Mouse (Mus musculus): ENCODE data around the gene Slc43a1. TPM values are rescaled to one million over a fixed set of nuclear protein-coding genes. Genes with fewer than 3 reads are reported as not detected.

Slc43a1 gene
- total and polyA plus RNA-seq, 2 experiments from 2014 or later = 0.46 to 1.8 TPM

DNA sequence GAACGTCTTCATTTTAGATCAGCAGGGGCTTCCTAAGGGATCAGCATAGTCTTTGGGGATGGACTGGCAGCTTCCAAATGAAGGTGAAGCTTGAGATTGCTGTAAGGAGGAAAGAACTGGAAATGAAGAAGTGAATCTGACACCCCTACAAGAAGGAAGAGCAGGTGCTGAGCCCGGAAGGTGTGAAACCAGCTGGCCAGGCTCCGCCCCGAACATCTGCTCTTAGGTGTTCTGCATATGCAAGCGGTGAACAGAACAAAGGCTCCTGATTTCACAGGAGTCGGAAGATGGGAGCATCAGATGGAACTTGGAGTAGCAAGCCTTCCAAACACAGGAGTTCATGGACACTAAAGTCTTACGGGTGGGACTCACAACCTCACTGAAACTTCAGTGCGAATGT is 1.5 kb upstream of the Slc43a1 start:
- Histone ChIP-seq H3K27me3 (ENCODE audit: insufficient read depth, low read length) (peaks cover 38% of the 10 kb centered on the region), H3K4me3 (ENCODE audit: low read depth, low read length) (no peak overlapping the region), H3K36me3 (ENCODE audit: insufficient read depth, low read length) (no peaks in the 10 kb centered on the region), H3K27ac (ENCODE audit: low read depth, low read length) (no peak overlapping the region), H3K9ac (replicated peaks; ENCODE audit: low read length, poor library complexity, severe bottlenecking) (no peak overlapping the region), H3K4me2 (ENCODE audit: low read depth, low read length, poor library complexity, severe bottlenecking) (no peak overlapping the region), H3K4me1 (ENCODE audit: insufficient read depth, low read length) (peaks cover 11% of the 10 kb centered on the region), H3K9me3 (ENCODE audit: low read length) (no peaks in the 10 kb centered on the region)
- ATAC-seq (ENCODE audit: low FRiP score) (no peak), DNase-seq (ENCODE audit: low spot score) (no peak)
- 70% methylated on average over 8 of the region's 8 CpGs for WGBS
- TF ChIP-seq CTCF (IDR thresholded peaks at IDR 0.05) = no peak

DNA sequence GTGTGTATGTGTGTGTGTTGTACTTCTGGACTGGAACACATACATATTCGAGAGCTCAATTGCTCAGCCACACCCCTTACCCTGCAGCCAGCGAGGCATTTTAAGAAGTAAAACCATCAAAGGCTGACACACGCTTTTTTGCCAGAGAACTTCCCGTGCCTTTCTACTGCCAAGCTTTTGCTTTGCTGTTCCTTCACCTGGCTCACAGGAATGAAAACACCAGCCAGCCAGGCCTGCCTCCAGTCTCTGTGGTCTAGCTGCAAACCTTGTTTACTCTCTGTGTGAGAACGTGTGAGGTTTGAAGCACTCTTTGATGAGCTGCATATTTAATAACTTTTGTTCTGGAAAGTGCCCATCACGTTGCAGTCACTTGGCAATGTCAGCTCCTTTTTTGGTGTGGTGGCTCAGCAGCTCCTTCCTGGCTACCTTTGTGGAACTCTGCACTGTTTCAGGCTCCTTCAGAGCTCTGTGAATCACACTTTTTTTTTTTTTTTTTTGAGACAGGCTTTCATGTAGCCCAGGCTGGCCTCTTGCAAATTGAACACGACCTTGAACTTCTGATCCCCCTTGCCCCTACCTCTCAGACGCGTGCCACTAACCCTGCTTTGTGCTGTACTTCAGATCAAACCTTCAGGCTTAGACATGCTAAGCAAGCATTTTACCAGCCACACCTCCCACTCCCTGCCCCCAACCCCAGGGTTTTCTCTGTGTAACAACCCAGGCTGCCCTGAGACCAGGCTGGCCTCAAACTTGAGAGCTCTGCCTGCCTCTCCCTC is 645 bp upstream of the Slc43a1 start:
- DNase-seq (ENCODE audit: low spot score) (no peak), ATAC-seq (ENCODE audit: low FRiP score) (no peak)
- Histone ChIP-seq H3K9me3 (ENCODE audit: low read length) (no peaks in the 10 kb centered on the region), H3K4me1 (ENCODE audit: insufficient read depth, low read length) (peaks cover 11% of the 10 kb centered on the region), H3K4me3 (ENCODE audit: low read depth, low read length) (no peak overlapping the region), H3K27me3 (ENCODE audit: insufficient read depth, low read length) (peaks cover 38% of the 10 kb centered on the region), H3K36me3 (ENCODE audit: insufficient read depth, low read length) (no peaks in the 10 kb centered on the region), H3K27ac (ENCODE audit: low read depth, low read length) (no peak overlapping the region), H3K4me2 (ENCODE audit: low read depth, low read length, poor library complexity, severe bottlenecking) (no peak overlapping the region), H3K9ac (replicated peaks; ENCODE audit: low read length, poor library complexity, severe bottlenecking) (no peak overlapping the region)
- TF ChIP-seq CTCF (IDR thresholded peaks at IDR 0.05) = no peak
- WGBS = 27% methylated on average over 9 of the region's 9 CpGs

DNA sequence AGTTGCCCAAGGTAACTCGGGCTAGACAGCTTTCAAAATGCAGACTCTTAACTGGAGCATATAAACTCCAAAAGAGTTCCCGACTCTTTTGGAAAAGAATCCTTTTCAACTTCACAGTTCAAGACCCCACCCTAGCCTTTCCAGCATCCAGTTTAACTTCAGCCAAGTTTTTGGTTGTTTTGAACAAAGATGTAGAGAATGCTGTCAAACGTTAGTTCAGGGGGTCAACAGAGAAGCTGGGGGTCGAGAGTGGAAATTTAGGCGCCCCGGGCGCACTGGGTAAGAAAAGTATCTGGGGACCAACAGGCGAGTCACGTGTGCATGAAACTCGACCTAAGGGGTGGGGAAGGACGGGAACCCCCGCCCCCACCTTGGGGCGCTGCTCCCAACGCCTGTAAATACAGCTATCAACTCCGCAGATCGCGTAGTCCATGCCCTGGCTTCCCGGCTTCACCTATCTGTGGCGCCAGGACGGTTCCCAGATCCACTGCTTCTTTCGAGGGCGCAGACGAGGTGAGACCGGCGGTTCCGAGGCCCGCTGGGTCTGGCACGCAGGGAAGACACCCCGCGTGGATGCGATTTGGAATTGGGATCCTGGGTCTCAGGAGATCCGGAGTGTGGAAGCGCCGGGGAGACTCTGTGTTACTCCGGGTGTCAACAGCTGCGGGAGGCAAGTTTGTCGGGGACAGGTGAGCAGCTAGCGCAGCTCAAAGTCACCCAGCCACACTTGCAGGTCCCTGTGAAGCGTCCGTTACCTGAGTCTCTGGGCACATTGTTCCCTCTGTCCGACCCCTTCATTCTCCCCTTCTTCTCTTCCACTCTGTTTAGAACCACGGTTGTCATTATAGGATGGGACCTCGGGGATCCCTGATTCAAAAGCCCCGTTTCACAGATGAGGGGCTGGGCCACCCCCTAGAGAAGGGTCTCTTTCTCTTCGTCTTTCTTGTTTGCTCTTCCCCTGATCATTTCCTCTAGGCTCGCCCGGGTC is 637 bp downstream of the Slc43a1 start:
- Histone ChIP-seq H3K9me3 (ENCODE audit: low read length) (no peaks in the 10 kb centered on the region), H3K9ac (replicated peaks; ENCODE audit: low read length, poor library complexity, severe bottlenecking) (0 out of 2 replicates have a peak overlapping the region, but pooled peaks have one; percentile 33), H3K4me3 (ENCODE audit: low read depth, low read length) (peak overlapping the region; percentile 51), H3K36me3 (ENCODE audit: insufficient read depth, low read length) (no peaks in the 10 kb centered on the region), H3K27ac (ENCODE audit: low read depth, low read length) (no peak overlapping the region), H3K4me1 (ENCODE audit: insufficient read depth, low read length) (peaks cover 11% of the 10 kb centered on the region), H3K27me3 (ENCODE audit: insufficient read depth, low read length) (peaks cover 38% of the 10 kb centered on the region), H3K4me2 (ENCODE audit: low read depth, low read length, poor library complexity, severe bottlenecking) (peak overlapping the region; percentile 99)
- 1% methylated on average over 47 of the region's 47 CpGs for WGBS
- no peak for TF ChIP-seq CTCF (IDR thresholded peaks at IDR 0.05)
- DNase-seq (ENCODE audit: low spot score) = no peak
- ATAC-seq (ENCODE audit: low FRiP score) = no peak

DNA sequence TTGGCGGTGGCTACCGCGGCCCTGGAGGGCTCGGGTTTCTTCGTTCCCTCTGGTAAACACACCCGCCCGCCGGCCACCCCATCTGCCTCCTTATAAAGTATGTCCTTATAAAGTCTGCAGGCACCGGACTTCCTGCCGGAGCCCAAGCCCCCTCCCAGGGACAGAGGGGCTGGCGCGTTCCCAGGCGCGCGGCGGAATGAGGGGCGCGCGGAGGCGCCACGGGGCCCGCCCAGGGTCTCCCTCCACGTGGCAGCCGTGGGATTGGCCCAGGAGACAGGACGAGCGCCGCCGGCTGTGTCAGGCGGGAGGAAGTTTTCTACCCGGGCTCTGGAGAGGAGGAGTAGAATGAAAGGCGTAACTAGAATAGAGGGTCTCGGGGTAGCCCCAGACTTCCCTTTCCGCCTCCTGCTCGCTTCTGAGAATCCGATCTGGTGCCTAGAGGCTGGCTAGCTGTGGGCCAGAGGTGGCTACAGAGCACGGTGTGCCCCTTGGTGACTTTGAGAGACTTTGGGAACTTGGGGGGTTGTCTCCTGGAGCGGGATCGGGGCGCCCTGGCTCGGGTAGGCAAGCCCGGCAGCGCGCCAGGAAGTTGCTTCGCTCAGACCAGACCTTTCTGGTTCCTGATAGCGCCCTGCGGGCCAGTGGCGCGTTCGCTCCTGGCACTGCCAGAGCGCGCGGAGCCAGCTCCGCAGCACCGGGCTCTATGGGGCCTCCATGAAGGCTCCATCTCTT is 1.5 kb downstream of the Slc43a1 start:
- under 1% methylated on average over 54 of the region's 54 CpGs for WGBS
- H3K27me3 ChIP-seq (ENCODE audit: insufficient read depth, low read length) = peaks cover 38% of the 10 kb centered on the region
- no peaks in the 10 kb centered on the region for H3K36me3 ChIP-seq (ENCODE audit: insufficient read depth, low read length)
- ATAC-seq (ENCODE audit: low FRiP score) = peak; percentile 71
- peak; percentile 51 for DNase-seq (ENCODE audit: low spot score)
- H3K4me3 ChIP-seq (ENCODE audit: low read depth, low read length) = peak overlapping the region; percentile 51
- no peaks in the 10 kb centered on the region for H3K9me3 ChIP-seq (ENCODE audit: low read length)
- TF ChIP-seq CTCF (IDR thresholded peaks at IDR 0.05) = no peak
- no peak overlapping the region for H3K27ac ChIP-seq (ENCODE audit: low read depth, low read length)
- H3K9ac ChIP-seq (replicated peaks; ENCODE audit: low read length, poor library complexity, severe bottlenecking) = peak overlapping the region; percentile 33
- H3K4me2 ChIP-seq (ENCODE audit: low read depth, low read length, poor library complexity, severe bottlenecking) = peak overlapping the region; percentile 99
- peaks cover 11% of the 10 kb centered on the region for H3K4me1 ChIP-seq (ENCODE audit: insufficient read depth, low read length)

DNA sequence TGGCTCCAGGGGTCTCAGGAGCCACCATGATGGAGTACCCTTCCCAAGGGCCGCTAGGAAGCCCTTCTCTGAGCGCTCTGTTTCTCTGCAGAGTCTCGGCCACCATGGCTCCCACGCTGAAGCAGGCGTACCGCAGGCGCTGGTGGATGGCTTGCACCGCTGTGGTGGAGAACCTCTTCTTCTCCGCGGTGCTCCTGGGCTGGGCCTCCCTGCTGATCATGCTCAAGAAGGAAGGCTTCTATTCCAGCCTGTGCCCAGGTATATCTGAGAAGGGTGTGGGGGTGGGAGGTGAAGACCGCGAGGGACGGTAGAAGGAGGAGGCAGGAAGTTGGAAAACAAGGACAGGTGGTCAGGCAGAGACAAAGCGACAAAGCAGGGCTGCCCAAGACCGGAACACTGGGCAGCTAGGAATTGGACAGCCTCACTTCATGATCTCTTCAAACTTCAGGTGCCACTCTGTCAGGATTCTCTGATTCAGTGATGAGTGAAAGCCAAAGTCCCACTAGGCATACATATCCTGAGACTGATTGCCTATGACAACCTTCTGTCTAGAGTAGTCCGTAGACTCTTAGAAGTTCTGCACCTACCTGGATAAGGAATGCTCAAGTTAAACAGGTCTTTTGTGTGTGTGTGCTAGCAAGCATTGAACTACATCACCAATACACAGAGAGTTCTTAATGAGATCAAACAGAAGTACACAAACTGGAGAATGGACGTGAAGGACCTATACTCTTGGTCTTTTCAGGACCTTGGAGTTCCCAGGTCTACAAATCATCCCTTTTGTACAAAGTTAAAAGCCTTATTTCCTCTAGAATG is 2.3 kb downstream of the Slc43a1 start:
- Histone ChIP-seq H3K4me3 (ENCODE audit: low read depth, low read length) (peak overlapping the region; percentile 51), H3K9ac (replicated peaks; ENCODE audit: low read length, poor library complexity, severe bottlenecking) (peak overlapping the region; percentile 29), H3K27ac (ENCODE audit: low read depth, low read length) (no peak overlapping the region), H3K4me1 (ENCODE audit: insufficient read depth, low read length) (peaks cover 11% of the 10 kb centered on the region), H3K4me2 (ENCODE audit: low read depth, low read length, poor library complexity, severe bottlenecking) (peak overlapping the region; percentile 99), H3K36me3 (ENCODE audit: insufficient read depth, low read length) (no peaks in the 10 kb centered on the region), H3K27me3 (ENCODE audit: insufficient read depth, low read length) (peaks cover 38% of the 10 kb centered on the region), H3K9me3 (ENCODE audit: low read length) (no peaks in the 10 kb centered on the region)
- 10% methylated on average over 17 of the region's 17 CpGs for WGBS
- no peak for TF ChIP-seq CTCF (IDR thresholded peaks at IDR 0.05)
- DNase-seq (ENCODE audit: low spot score) (no peak), ATAC-seq (ENCODE audit: low FRiP score) (no peak; the same call in 1 of the 2 replicates)

Data from midbrain, postnatal 0 days (tissue).